Mouse (Mus musculus): ENCODE measurements at regions not wholly inside any gene's neighbourhood (a gene's known extent, or its start where the extent isn't known, plus 50 kb on each side); places are given as distances from the start of the nearest gene placed in this dataset.

GRCm38 (mm10) chr16:86741236-86741635, 612.7 kb upstream of the N6amt1 start:
- Histone ChIP-seq H3K4me3 (replicated peaks; ENCODE audit: extremely low read depth, low read depth, low read length) (no peak overlapping the region), H3K4me1 (ENCODE audit: control insufficient read depth, insufficient read depth, low read length) (no peaks in the 10 kb centered on the region)
- WGBS = 75% methylated on average over 5 of the region's 5 CpGs
- TF ChIP-seq CTCF (IDR thresholded peaks at IDR 0.05; ENCODE audit: insufficient read depth, low read length) (no peak), POLR2A (IDR thresholded peaks at IDR 0.05; ENCODE audit: borderline replicate concordance, extremely low read depth, low read depth, low read length) (no peak)
- DNase-seq = no peak

DNA sequence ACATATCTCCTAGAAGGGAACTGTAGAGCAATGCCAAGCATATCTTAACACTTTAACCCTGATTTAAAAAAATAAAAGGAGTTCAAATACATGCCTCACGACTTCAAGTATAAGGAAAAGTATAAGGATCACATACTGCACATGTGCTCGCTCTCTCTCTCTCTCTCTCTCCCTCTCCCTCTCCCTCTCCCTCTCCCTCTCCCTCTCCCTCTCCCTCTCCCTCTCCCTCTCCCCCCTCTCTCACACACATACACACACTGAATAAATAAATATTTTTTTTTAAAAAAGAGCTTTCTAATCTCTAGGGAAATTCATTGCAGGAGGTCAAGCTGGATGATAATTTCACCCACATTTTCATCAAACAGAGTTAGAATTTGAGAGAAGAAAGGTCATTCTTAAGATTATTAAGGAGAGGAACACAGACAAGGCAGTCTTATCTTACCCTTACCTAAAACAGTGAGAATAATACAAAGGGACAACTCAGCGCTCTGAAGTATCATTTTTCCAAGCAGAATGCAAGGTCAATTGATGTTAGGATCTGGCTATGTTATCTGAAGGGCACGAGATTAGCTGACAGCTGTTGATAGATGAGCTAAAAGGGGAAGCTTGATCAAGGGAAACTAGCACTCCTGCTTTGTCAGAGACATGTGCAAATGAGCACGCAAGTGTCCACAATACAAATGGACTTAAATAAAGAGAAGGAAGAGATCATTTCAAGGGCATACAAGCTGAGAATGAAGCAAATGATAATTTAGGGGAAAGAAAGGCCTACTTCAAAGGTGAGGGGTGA, 634.8 kb upstream of the N6amt1 start:
- TF ChIP-seq POLR2A (IDR thresholded peaks at IDR 0.05; ENCODE audit: borderline replicate concordance, extremely low read depth, low read depth, low read length) = no peak
- no peak for TF ChIP-seq CTCF (IDR thresholded peaks at IDR 0.05; ENCODE audit: insufficient read depth, low read length)
- Histone ChIP-seq H3K4me3 (replicated peaks; ENCODE audit: extremely low read depth, low read depth, low read length) (no peak overlapping the region), H3K4me1 (ENCODE audit: control insufficient read depth, insufficient read depth, low read length) (no peaks in the 10 kb centered on the region; the same call in 1 of the 2 replicates)
- DNase-seq = no peak
- WGBS = 36% methylated on average over 5 of the region's 5 CpGs

DNA sequence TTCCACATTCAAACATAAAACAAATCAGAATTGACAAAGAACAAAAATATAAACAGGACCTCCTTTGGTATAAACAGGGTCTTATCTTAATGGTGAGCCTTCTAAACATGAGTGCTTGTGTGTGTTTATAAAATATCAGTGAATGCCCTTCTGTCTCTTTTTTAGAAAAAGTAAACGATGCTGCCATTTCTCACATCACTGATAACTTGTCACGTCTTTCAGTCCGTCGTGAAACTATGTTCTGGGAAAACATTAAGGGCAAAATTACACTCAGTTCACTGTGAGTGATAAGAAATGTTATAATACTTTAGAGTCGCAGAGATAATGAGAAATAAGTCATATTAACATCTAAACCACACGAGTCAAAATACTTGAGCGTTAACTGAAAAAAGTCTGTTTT, 635.6 kb upstream of the N6amt1 start:
- H3K4me1 ChIP-seq (ENCODE audit: control insufficient read depth, insufficient read depth, low read length) = no peaks in the 10 kb centered on the region; the same call in 1 of the 2 replicates
- no peak overlapping the region for H3K4me3 ChIP-seq (replicated peaks; ENCODE audit: extremely low read depth, low read depth, low read length)
- no peak for TF ChIP-seq POLR2A (IDR thresholded peaks at IDR 0.05; ENCODE audit: borderline replicate concordance, extremely low read depth, low read depth, low read length)
- no peak for TF ChIP-seq CTCF (IDR thresholded peaks at IDR 0.05; ENCODE audit: insufficient read depth, low read length)
- DNase-seq = no peak
- 27% methylated on average over 7 of the region's 7 CpGs for WGBS

DNA sequence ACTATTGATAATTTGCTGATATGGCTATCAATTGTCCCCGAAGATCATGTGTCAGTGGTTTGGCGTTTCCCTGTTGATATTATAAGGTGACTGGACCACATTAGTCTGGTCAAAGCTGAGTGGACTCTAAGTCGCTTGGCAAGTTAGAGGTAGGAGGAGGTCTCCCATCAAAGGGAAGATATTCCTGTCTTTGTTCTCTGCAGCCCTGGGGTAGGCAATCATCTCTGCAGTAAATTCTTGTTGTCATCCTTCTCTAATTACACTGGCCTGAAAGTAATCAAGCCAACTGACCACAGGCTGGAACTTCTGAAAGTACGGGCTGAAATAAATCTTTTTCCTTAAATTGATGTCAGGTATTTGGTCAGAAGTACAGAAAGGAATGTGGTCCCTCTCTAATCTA, 652.3 kb upstream of the N6amt1 start:
- no peak for TF ChIP-seq POLR2A (IDR thresholded peaks at IDR 0.05; ENCODE audit: borderline replicate concordance, extremely low read depth, low read depth, low read length)
- TF ChIP-seq CTCF (IDR thresholded peaks at IDR 0.05; ENCODE audit: insufficient read depth, low read length) = no peak
- no peak overlapping the region for H3K4me3 ChIP-seq (replicated peaks; ENCODE audit: extremely low read depth, low read depth, low read length)
- 62% methylated on average over 4 of the region's 4 CpGs for WGBS

DNA sequence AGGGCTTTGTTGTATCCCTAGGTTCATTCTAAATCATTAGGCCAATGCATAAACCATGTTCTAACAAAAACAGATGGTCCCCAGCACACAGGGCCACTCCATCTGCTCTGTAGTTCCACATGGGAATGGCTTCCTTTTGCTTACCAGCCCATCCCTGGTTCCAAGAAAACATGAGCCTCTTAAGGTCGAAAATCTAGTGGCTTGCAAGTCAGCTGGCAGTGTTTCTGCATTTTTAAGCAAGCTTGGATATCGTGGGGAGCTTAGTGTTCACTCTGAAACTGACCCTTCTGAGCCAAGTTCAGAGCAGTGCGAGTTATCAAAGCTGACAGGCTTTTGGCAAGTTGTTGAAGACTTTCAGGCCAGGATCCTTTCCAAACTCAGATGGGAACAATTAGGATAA, 659.5 kb upstream of the N6amt1 start:
- Histone ChIP-seq H3K4me3 (replicated peaks; ENCODE audit: extremely low read depth, low read depth, low read length) (no peak overlapping the region), H3K4me1 (ENCODE audit: control insufficient read depth, insufficient read depth, low read length) (no peaks in the 10 kb centered on the region)
- no peak for TF ChIP-seq POLR2A (IDR thresholded peaks at IDR 0.05; ENCODE audit: borderline replicate concordance, extremely low read depth, low read depth, low read length)
- no peak for TF ChIP-seq CTCF (IDR thresholded peaks at IDR 0.05; ENCODE audit: insufficient read depth, low read length)
- WGBS = 22% methylated on average over 3 of the region's 3 CpGs
- DNase-seq = peak; percentile 5

More for the DNA sequence above, 652.3 kb upstream of the N6amt1 start:
- H3K4me1 ChIP-seq (ENCODE audit: control insufficient read depth, insufficient read depth, low read length) = no peaks in the 10 kb centered on the region
- DNase-seq = no peak

GRCm38 (mm10) chr16:86659154-86659553, 694.8 kb upstream of the N6amt1 start:
- WGBS = 70% methylated on average over 3 of the region's 3 CpGs
- no peak for TF ChIP-seq POLR2A (IDR thresholded peaks at IDR 0.05; ENCODE audit: borderline replicate concordance, extremely low read depth, low read depth, low read length)
- no peak for TF ChIP-seq CTCF (IDR thresholded peaks at IDR 0.05; ENCODE audit: insufficient read depth, low read length)
- no peak for DNase-seq
- Histone ChIP-seq H3K4me3 (replicated peaks; ENCODE audit: extremely low read depth, low read depth, low read length) (no peak overlapping the region), H3K4me1 (ENCODE audit: control insufficient read depth, insufficient read depth, low read length) (no peaks in the 10 kb centered on the region)

GRCm38 (mm10) chr16:86647316-86647715, 706.7 kb upstream of the N6amt1 start:
- Histone ChIP-seq H3K4me3 (replicated peaks; ENCODE audit: extremely low read depth, low read depth, low read length) (no peak overlapping the region), H3K4me1 (ENCODE audit: control insufficient read depth, insufficient read depth, low read length) (peaks cover 3% of the 10 kb centered on the region)
- no peak for DNase-seq
- TF ChIP-seq CTCF (IDR thresholded peaks at IDR 0.05; ENCODE audit: insufficient read depth, low read length) (no peak), POLR2A (IDR thresholded peaks at IDR 0.05; ENCODE audit: borderline replicate concordance, extremely low read depth, low read depth, low read length) (no peak)
- WGBS = 74% methylated on average over 5 of the region's 5 CpGs

DNA sequence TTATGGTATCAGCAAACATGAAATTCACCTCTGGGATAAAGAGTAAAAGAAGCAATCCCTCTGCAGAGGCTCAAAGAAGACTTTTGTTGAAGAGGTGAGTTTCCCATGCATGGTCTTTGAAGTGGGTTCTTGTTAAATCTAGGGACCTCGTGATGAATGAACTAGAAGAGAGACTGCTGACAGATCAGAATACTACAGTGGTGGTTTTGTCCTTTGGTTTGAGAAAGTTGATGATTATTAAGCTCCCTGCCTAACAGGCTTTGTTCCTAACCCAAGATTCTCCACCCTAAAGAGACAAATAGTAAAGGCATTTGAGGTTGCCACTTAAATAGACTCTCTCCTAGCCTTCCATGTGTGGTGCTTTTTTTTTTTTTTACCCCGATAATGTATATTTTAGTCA, 707.2 kb upstream of the N6amt1 start:
- 64% methylated on average over 2 of the region's 2 CpGs for WGBS
- Histone ChIP-seq H3K4me3 (replicated peaks; ENCODE audit: extremely low read depth, low read depth, low read length) (no peak overlapping the region), H3K4me1 (ENCODE audit: control insufficient read depth, insufficient read depth, low read length) (peaks cover 3% of the 10 kb centered on the region)
- no peak for TF ChIP-seq CTCF (IDR thresholded peaks at IDR 0.05; ENCODE audit: insufficient read depth, low read length)
- TF ChIP-seq POLR2A (IDR thresholded peaks at IDR 0.05; ENCODE audit: borderline replicate concordance, extremely low read depth, low read depth, low read length) = no peak
- DNase-seq = no peak

- Histone ChIP-seq H3K4me1 (ENCODE audit: control insufficient read depth, insufficient read depth, low read length) (peaks cover 3% of the 10 kb centered on the region), H3K4me3 (replicated peaks; ENCODE audit: extremely low read depth, low read depth, low read length) (no peak overlapping the region)
- 88% methylated on average over 1 of the region's 1 CpGs for WGBS
- TF ChIP-seq POLR2A (IDR thresholded peaks at IDR 0.05; ENCODE audit: borderline replicate concordance, extremely low read depth, low read depth, low read length) (no peak), CTCF (IDR thresholded peaks at IDR 0.05; ENCODE audit: insufficient read depth, low read length) (no peak)
- DNase-seq = no peak
Observed at GRCm38 (mm10) chr16:86645436-86645835, 708.5 kb upstream of the N6amt1 start.

GRCm38 (mm10) chr16:86644912-86645312, 709.1 kb upstream of the N6amt1 start:
- H3K4me1 ChIP-seq (ENCODE audit: control insufficient read depth, insufficient read depth, low read length) = peaks cover 3% of the 10 kb centered on the region
- TF ChIP-seq POLR2A (IDR thresholded peaks at IDR 0.05; ENCODE audit: borderline replicate concordance, extremely low read depth, low read depth, low read length) (no peak), CTCF (IDR thresholded peaks at IDR 0.05; ENCODE audit: insufficient read depth, low read length) (peak; percentile 26; the same call in 1 of the 2 replicates)
- WGBS = 10% methylated on average over 2 of the region's 2 CpGs
- H3K4me3 ChIP-seq (replicated peaks; ENCODE audit: extremely low read depth, low read depth, low read length) = no peak overlapping the region
- DNase-seq = peak; percentile 10

Measured in lung, adult 2 months (tissue).